Mouse (Mus musculus) heart, postnatal 10 days (tissue): ENCODE results near the gene Gm10203. TPM values are rescaled to one million over a fixed set of nuclear protein-coding genes. Genes with fewer than 3 reads are reported as not detected.
"Not testable (repeated sequence)": the region's sequence is repeated elsewhere in the genome, so short reads cannot be mapped to it uniquely, and the experiment has no call there.

Experiments used
- DNase-seq, 2 experiments: peaks; one replicate each; pipeline ENCODE4 v3.0.0; 2021
- intact Hi-C: fragments of 180-260 bp; cut with DNase I; formaldehyde crosslinking; loops from one replicate; pipeline ENCODE4 v1.15.1; 2025
- total RNA-seq, 2 experiments: library from RNA; stranded (reverse); gene quantifications; 2 replicates each; pipeline ENCODE4 v1.2.3; 2021

The Gm10203 gene
- total RNA-seq, 2 experiments from 2014 or later, result not detected

GRCm38 (mm10) chr6:149132311-149133077 lies 2.5 kb downstream of the Gm10203 start:
- peak; percentile 48 to 72 for DNase-seq

GRCm38 (mm10) chr6:149134391-149135150 lies 4.6 kb downstream of the Gm10203 start:
- intact Hi-C loops, result no loop called here
- DNase-seq, result no peak

More at GRCm38 (mm10) chr6:149132311-149133077, 2.5 kb downstream of the Gm10203 start:
- intact Hi-C loops, result loop anchor here (1.0 to 2.0 kb wide), 2 partner anchors 176 to 243 kb away; partner anchors contain the start of gene Resf1

GRCm38 (mm10) chr6:149135631-149136030 lies 5.7 kb downstream of the Gm10203 start:
- intact Hi-C loops, result no loop called here
- no peak for DNase-seq

DNA sequence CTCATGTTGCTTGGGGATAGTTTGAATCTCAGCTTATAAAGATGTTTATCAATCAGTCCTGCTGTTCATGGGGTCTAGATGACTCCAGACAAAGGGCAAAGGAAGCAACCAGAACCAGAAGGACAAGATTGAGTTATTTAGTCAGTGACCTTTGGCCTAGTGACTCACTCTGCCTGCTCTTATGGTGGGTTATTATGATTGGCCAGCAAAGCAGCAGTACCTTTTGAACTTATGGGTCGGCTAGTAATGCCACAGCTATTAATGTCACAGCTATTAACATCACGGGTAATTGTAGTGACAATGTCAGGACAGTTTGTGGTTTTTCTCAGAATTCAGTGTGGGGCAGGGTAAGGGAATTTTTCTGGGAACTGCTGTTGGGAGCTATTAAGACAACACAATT lies 8.0 kb downstream of the Gm10203 start:
- intact Hi-C loops, result no loop called here
- no peak for DNase-seq

- intact Hi-C loops, result no loop called here
- no peak for DNase-seq
These were observed 9.0 kb downstream of the Gm10203 start for GRCm38 (mm10) chr6:149139011-149139410.

GRCm38 (mm10) chr6:149139471-149139870 lies 9.5 kb downstream of the Gm10203 start, which contains the start of gene Etfbkmt:
Etfbkmt (plus strand) TSS chr6:149139849.
- no peak for DNase-seq
- intact Hi-C loops, result no loop called here

DNA sequence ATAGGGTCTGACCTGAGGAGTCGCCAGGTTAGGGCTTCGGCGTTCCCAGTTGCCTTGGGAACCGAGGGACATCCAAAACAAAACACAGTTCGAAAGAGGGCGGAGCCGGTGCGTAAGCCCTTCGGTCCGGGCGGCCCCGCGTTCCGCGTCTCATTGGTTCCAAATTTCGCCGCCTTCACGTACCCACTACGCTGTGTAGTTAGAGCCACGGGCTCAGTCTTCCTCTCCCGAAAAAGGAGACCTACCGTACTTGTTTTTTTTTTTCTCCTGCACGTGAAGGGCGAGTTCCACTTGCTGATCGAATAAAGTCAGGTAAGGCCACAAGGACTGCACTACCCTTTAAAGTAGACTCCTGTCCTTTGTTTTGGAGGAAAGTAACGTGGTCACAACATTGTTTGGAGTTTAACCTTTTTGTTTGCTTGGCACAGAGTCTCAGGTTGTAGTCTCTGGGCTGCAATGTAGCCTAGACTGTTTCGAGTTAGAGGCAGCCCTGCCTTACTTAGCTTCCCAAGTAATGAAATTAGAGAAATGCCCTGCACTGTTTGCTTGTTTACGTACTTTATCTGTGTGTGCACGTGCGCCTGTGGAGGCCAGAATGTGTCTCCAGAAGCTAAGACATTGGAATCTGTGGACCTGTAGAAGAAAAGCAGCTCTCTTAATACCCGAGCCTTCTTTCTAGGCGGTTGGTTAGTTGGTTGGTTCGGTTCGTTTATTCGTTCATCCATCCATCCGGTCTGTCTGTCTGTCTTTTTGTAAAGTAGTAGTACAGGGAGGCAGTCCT lies 11.6 kb downstream of the Gm10203 start:
- intact Hi-C loops, result loop anchor here (2.0 kb wide), 1 partner anchor 47 kb away; the partner anchor contains the start of gene Amn1

GRCm38 (mm10) chr6:149145143-149145542 lies 15.2 kb downstream of the Gm10203 start:
- intact Hi-C loops, result no loop called here
- DNase-seq, result no peak

More for the DNA sequence above, 11.6 kb downstream of the Gm10203 start:
- DNase-seq, result peak; percentile 89 to 91

GRCm38 (mm10) chr6:149148436-149149229 lies 18.7 kb downstream of the Gm10203 start:
- intact Hi-C loops, result no loop called here
- DNase-seq, result no peak

DNA sequence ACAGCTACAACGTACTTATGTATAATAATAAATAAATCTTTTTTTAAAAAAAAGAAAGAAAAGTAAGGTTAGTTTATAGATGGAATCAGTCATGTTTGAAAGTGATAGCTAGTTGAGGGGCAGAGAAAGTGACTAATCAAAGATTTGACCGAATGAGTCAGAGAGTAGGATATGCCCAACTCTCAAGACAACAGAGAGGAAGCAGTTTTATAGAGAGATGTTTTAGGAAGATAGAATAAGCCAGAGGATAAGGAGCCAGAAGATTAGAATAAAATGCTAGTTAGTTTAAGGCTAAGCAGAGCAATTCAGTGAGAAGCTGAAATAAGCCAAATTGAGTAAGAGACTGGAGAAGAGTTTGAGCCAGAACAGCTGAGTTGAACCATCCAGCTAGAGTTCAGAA lies 22.1 kb downstream of the Gm10203 start:
- intact Hi-C loops, result no loop called here
- no peak for DNase-seq

GRCm38 (mm10) chr6:149153473-149154115 lies 23.6 kb downstream of the Gm10203 start:
- intact Hi-C loops, result no loop called here
- DNase-seq, result no peak

DNA sequence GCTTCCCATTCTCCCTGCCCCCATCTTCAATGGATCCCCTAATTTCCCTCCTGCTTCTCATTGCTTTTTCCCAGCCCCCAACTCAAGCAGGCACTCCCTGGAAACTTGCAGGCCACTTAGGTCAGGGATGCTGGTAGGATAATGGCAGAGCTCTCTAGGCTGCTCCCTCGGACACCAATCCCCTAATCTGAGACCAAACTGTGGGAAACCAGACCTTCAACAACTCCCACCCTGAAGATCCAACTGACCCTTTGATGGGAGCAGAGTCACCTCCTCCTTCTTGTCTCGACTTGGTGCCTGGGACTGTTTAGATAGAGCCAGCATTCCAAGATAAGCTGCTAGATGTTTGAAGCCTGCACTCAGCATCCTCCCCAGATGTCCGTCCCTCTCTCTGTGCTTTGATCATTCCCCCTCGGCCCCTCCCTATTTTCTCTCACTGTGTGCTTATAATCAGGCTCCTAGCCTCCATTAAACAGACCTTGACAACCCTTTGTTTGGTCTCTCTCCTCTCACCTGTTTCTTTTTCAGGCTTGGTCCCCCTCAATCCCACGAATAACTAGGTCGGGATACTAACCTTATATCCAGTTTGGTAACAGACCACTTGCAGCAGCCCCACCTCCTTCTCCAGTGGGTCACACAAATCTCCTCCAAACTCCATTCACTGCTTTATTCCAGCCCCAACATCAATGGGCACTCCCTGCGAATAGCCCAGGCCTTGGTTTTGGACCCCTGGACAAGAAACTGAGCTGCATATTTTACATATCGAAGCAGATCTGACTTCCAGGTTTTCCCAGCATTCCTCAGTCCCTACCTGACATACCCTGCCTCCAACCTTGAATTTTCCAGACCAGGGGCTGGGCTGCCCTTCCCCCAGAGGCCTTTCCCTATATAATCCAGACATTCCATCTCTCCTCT lies 24.4 kb downstream of the Gm10203 start:
- intact Hi-C loops, result no loop called here
- no peak for DNase-seq

DNA sequence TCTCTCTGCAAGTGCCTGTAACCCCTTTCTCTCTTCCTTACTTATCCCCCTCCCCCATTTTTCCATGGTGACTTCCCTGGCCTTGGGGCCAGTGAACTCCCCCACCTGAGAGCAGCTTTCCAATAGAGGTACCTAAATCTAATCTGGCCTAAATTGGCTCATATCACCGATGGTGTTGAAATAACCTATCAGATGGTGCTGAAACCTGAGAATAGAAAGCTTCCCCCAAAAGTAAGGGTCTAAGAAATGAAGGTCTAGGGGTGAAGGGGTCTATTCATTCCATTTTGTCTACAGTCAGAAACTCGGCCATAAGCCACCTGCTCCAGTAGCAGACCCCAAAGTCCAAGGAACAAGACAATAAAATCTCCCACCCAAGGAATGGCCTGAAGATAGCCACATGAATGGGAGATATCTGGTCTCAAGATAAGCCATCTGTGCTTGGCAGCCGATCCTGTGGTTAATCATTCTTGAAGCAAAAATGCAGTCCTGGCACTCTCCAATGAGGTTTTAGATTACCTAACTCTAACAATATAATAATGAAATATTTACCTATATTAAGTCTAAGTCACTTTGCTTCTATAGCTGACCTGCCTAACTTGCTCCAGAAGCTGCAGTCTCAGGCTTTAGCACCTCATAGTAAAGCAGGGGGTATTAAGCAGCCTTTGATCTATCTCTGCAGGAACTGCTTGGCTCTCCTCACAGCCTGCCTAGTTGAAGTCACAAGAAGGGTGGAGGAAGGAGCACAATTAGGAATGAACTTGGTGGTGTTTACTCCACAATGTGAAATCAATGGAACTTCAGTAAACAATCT lies 25.3 kb downstream of the Gm10203 start:
- DNase-seq, result no peak
- intact Hi-C loops, result no loop called here

DNA sequence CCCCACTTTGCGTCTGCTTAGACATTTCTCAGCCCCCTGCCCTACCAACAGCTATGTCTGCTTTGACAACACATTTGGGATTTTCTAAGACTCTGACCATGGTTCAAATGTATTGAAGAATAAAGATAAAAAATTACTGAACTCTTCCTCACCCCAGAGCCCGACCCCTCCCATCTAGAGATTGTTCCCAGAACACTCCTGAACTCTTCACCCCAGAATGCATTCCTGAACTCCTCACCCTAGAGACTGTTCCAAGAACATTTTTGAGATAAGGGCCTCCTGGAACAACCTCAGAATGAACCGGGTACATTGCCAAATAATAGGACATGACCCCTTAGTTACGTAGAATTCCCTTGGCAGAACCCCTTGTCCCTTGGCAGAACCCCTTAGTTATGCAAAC lies 37.1 kb downstream of the Gm10203 start:
- peak; percentile 67 to 72 for DNase-seq
- intact Hi-C loops, result not testable (repeated sequence)

GRCm38 (mm10) chr6:149167672-149168071 lies 37.7 kb downstream of the Gm10203 start:
- no peak for DNase-seq
- intact Hi-C loops, result no loop called here

GRCm38 (mm10) chr6:149168436-149168835 lies 38.5 kb downstream of the Gm10203 start:
- no peak for DNase-seq
- intact Hi-C loops, result no loop called here

- intact Hi-C loops, DNase-seq: not testable (repeated sequence)
These were observed 40.0 kb downstream of the Gm10203 start for GRCm38 (mm10) chr6:149169965-149170364.
